Mouse (Mus musculus) CH12.LX (cell line): Measurements from ENCODE around the gene Sdhaf1. TPM values are rescaled to one million over a fixed set of nuclear protein-coding genes. Genes with fewer than 3 reads are reported as not detected.

Experiments used
- DNase-seq: peaks from one replicate; pipeline ENCODE4 v3.0.0-alpha.2; 2013; ENCODE audit errors: extremely low read depth
- H3K27ac ChIP-seq: 2 replicates; pipeline ENCODE4 v1.5.1; 2012; ENCODE audit warnings: low read depth, mild to moderate bottlenecking, control low read depth, moderate library complexity; ENCODE audit not compliant: insufficient read depth
- H3K27me3 ChIP-seq: replicated peaks from 2 replicates; pipeline ENCODE3; 2012; ENCODE audit warnings: inconsistent platforms
- H3K36me3 ChIP-seq, 2 experiments: replicated peaks in 1 of 2; 2 replicates each; pipeline versions ENCODE3 to v1.6.1; 2012; ENCODE audit warnings: inconsistent platforms in 1 of 2, low read length in 1 of 2, mild to moderate bottlenecking in 1 of 2, mixed read lengths in 1 of 2, moderate library complexity in 1 of 2; ENCODE audit not compliant: control insufficient read depth in 1 of 2, insufficient read depth in 1 of 2
- H3K4me1 ChIP-seq, 2 experiments: 2 replicates each; pipeline ENCODE4 v1.6.1; 2012; ENCODE audit warnings: inconsistent platforms in 1 of 2, moderate library complexity in 1 of 2; ENCODE audit not compliant: insufficient read depth in 2 of 2, control insufficient read depth in 1 of 2
- H3K4me2 ChIP-seq: 2 replicates; pipeline ENCODE4 v1.6.1; 2012; ENCODE audit warnings: low read depth, mild to moderate bottlenecking, control low read depth; ENCODE audit not compliant: poor library complexity, insufficient read depth, severe bottlenecking
- H3K4me3 ChIP-seq, 3 experiments: fragments of 150-350 bp in 1 of 3; sonication (generic) in 1 of 3; replicated peaks in 1 of 3; 2 replicates each; pipeline versions ENCODE3 to v1.5.1; 2011 to 2012; ENCODE audit warnings: low read depth in 2 of 3, low read length in 2 of 3, mild to moderate bottlenecking in 2 of 3, moderate library complexity in 2 of 3, control low read depth in 1 of 3, improper control_type of control experiment in 1 of 3, inconsistent platforms in 1 of 3, mixed read lengths in 1 of 3; ENCODE audit not compliant: poor library complexity in 1 of 3
- H3K79me2 ChIP-seq: replicated peaks from 2 replicates; pipeline ENCODE4 v1.6.1; 2012; ENCODE audit warnings: mild to moderate bottlenecking, moderate library complexity; ENCODE audit not compliant: control insufficient read depth, poor library complexity, insufficient read depth, severe bottlenecking; ENCODE audit errors: extremely low read depth
- H3K9ac ChIP-seq: 2 replicates; pipeline ENCODE4 v1.6.1; 2012; ENCODE audit warnings: low read depth, mild to moderate bottlenecking, control low read depth, moderate library complexity; ENCODE audit not compliant: insufficient read depth
- H3K9me3 ChIP-seq: replicated peaks from 2 replicates; pipeline ENCODE3; 2012; ENCODE audit warnings: low read length, inconsistent platforms, mixed read lengths
- BHLHE40 ChIP-seq: IDR thresholded peaks from 2 replicates; pipeline ENCODE4 v1.6.1; 2011; ENCODE audit warnings: mild to moderate bottlenecking, low read depth, low read length, improper control_type of control experiment
- CHD1 ChIP-seq: IDR thresholded peaks from 2 replicates; pipeline ENCODE4 v1.6.1; 2012; ENCODE audit warnings: low read depth, low read length, improper control_type of control experiment, inconsistent platforms
- E2F4 ChIP-seq: IDR thresholded peaks from 2 replicates; pipeline ENCODE4 v1.6.1; 2011; ENCODE audit warnings: low read depth, low read length, improper control_type of control experiment; ENCODE audit not compliant: insufficient replicate concordance
- ELF1 ChIP-seq: IDR thresholded peaks from 2 replicates; pipeline ENCODE4 v1.6.1; 2014; ENCODE audit warnings: low read depth, mild to moderate bottlenecking, inconsistent platforms, low read length, improper control_type of control experiment
- ETS1 ChIP-seq: conservative IDR thresholded peaks from 2 replicates; pipeline ENCODE4 v1.6.1; 2012; ENCODE audit warnings: low read depth, mild to moderate bottlenecking, inconsistent platforms, low read length, improper control_type of control experiment, moderate library complexity
- GABPA ChIP-seq: IDR thresholded peaks from 2 replicates; pipeline ENCODE4 v1.6.1; 2012; ENCODE audit warnings: low read depth, low read length, improper control_type of control experiment, inconsistent platforms; ENCODE audit not compliant: insufficient replicate concordance
- IRF4 ChIP-seq: IDR thresholded peaks from 2 replicates; pipeline ENCODE4 v1.6.1; 2014; ENCODE audit warnings: low read depth, mild to moderate bottlenecking, inconsistent platforms, low read length, improper control_type of control experiment
- JUN ChIP-seq: IDR thresholded peaks from 2 replicates; pipeline ENCODE4 v1.6.1; 2011; ENCODE audit warnings: low read depth, mild to moderate bottlenecking, low read length, improper control_type of control experiment, moderate library complexity; ENCODE audit not compliant: insufficient read depth
- MAZ ChIP-seq: IDR thresholded peaks from 2 replicates; pipeline ENCODE4 v1.6.1; 2012; ENCODE audit warnings: low read depth, mild to moderate bottlenecking, inconsistent platforms, low read length, improper control_type of control experiment, moderate library complexity
- MEF2A ChIP-seq: IDR thresholded peaks from 2 replicates; pipeline ENCODE4 v1.6.1; 2014; ENCODE audit warnings: low read depth, mild to moderate bottlenecking, inconsistent platforms, low read length, improper control_type of control experiment, borderline replicate concordance
- MXI1 ChIP-seq: IDR thresholded peaks from 2 replicates; pipeline ENCODE4 v1.6.1; 2011; ENCODE audit warnings: mild to moderate bottlenecking, low read depth, low read length, improper control_type of control experiment
- MYC ChIP-seq: IDR thresholded peaks from 2 replicates; pipeline ENCODE4 v1.6.1; 2011; ENCODE audit warnings: low read depth, mild to moderate bottlenecking, improper control_type of control experiment, low read length
- NELFE ChIP-seq: IDR thresholded peaks from 2 replicates; pipeline ENCODE4 v1.6.1; 2011; ENCODE audit warnings: low read depth, low read length, improper control_type of control experiment
- NRF1 ChIP-seq: IDR thresholded peaks from 2 replicates; pipeline ENCODE4 v1.6.1; 2014; ENCODE audit warnings: low read depth, mild to moderate bottlenecking, inconsistent platforms, low read length, improper control_type of control experiment, moderate library complexity
- POLR2A ChIP-seq: IDR thresholded peaks from 2 replicates; pipeline ENCODE4 v1.6.1; 2011; ENCODE audit warnings: low read depth, mild to moderate bottlenecking, improper control_type of control experiment, low read length
- POLR2AphosphoS2 ChIP-seq: IDR thresholded peaks from 2 replicates; pipeline ENCODE4 v1.6.1; 2011; ENCODE audit warnings: low read depth, low read length, improper control_type of control experiment
- SIN3A ChIP-seq: IDR thresholded peaks from 2 replicates; pipeline ENCODE4 v1.6.1; 2012; ENCODE audit warnings: low read length, improper control_type of control experiment, inconsistent platforms
- SMC3 ChIP-seq: IDR thresholded peaks from 2 replicates; pipeline ENCODE4 v1.6.1; 2011; ENCODE audit warnings: low read depth, low read length, improper control_type of control experiment
- TBP ChIP-seq: conservative IDR thresholded peaks from 2 replicates; pipeline ENCODE4 v1.6.1; 2011; ENCODE audit warnings: low read depth, low read length, improper control_type of control experiment
- TCF12 ChIP-seq: IDR thresholded peaks from 2 replicates; pipeline ENCODE4 v1.6.1; 2014; ENCODE audit warnings: low read depth, mild to moderate bottlenecking, inconsistent platforms, low read length, improper control_type of control experiment
- USF2 ChIP-seq: conservative IDR thresholded peaks from 2 replicates; pipeline ENCODE4 v1.6.1; 2011; ENCODE audit warnings: low read depth, low read length, improper control_type of control experiment
- ZKSCAN1 ChIP-seq: IDR thresholded peaks from 2 replicates; pipeline ENCODE4 v1.6.1; 2012; ENCODE audit warnings: low read depth, inconsistent platforms, low read length, improper control_type of control experiment, borderline replicate concordance
- ZNF384 ChIP-seq: IDR thresholded peaks from 2 replicates; pipeline ENCODE4 v1.6.1; 2012; ENCODE audit warnings: low read depth, low read length, improper control_type of control experiment, inconsistent platforms
- dilution Hi-C: fragments of 300-500 bp; cut with MboI; formaldehyde crosslinking; loops from 2 replicates; pipeline ENCODE4 v1.14.3; 2020; ENCODE audit warnings: low sequenced_read_pairs; ENCODE audit not compliant: extremely low pct_unique_long_range_greater_than_20kb, extremely low pct_ligation_motif_present
- in situ Hi-C: fragments of 300-500 bp; cut with MboI; formaldehyde crosslinking; loops from 3 replicates; pipeline ENCODE4 v1.14.3; 2019; ENCODE audit warnings: low sequenced_read_pairs, low pct_ligation_motif_present, low pct_unique_long_range_greater_than_20kb, mixed read lengths
- polyA plus RNA-seq: library from polyadenylated mRNA; unstranded; fragments of >175 nt; gene quantifications from 2 replicates; pipeline ENCODE4 v1.2.1, GENCODE M21; 2012; ENCODE audit warnings: low read depth; ENCODE audit not compliant: insufficient read length
- total RNA-seq, 2 experiments: library from RNA; depleted of rRNA; stranded (reverse); fragments of 300-350 nt in 1 of 2; fragments of >200 nt in 1 of 2; gene quantifications; 2 replicates each; pipeline ENCODE4 v1.2.3; 2012 to 2014

Sdhaf1 gene
- total and polyA plus RNA-seq, 3 experiments, result 8.8 to 18.5 (median 12.8) TPM

GRCm38 (mm10) chr7:30322285-30322667 is 1.4 kb downstream of the Sdhaf1 start (continued):
- no peak for TF ChIP-seq ETS1
- TF ChIP-seq MEF2A, result no peak; the same call in 1 of the 2 replicates
- no peak for TF ChIP-seq JUN
- no peak for TF ChIP-seq SMC3
- TF ChIP-seq NELFE, result peak; percentile 85
- peak; percentile 36; the same call in 1 of the 2 replicates for TF ChIP-seq BHLHE40
- TF ChIP-seq SIN3A, result peak; percentile 82
- no peak for TF ChIP-seq E2F4

- peak; percentile 88 for DNase-seq
- TF ChIP-seq NRF1, result peak; percentile 51; the same call in 1 of the 2 replicates
- TF ChIP-seq ZNF384, result no peak
- no peak for TF ChIP-seq ELF1
- no peak for TF ChIP-seq USF2
- no peak for TF ChIP-seq GABPA
- no peak for TF ChIP-seq CHD1
- 0 out of 2 replicates have a peak, but pooled peaks have one; percentile 19 for TF ChIP-seq IRF4
- no peak for TF ChIP-seq ZKSCAN1
- TF ChIP-seq MYC, result peak; percentile 14; the same call in 1 of the 2 replicates
- TF ChIP-seq POLR2AphosphoS2, result 0 out of 2 replicates have a peak, but pooled peaks have one; percentile 20
- TF ChIP-seq POLR2A, result peak; percentile 59
- peak; percentile 35; the same call in 1 of the 2 replicates for TF ChIP-seq TCF12
- peak; percentile 70; the same call in 1 of the 2 replicates for TF ChIP-seq TBP
- no peak for TF ChIP-seq MAZ
- no peak for TF ChIP-seq ETS1
- TF ChIP-seq BHLHE40, result no peak
- peak; percentile 60 for TF ChIP-seq MXI1
- TF ChIP-seq SIN3A, result peak; percentile 78; the same call in 1 of the 2 replicates
- TF ChIP-seq JUN, result no peak
- no peaks in the 10 kb centered on the region for H3K27me3 ChIP-seq
- H3K27ac ChIP-seq, result peak within 1 kb of the TSS; percentile 71
- dilution Hi-C loops (no loop called here), in situ Hi-C loops (no loop called here)
- peak within 1 kb of the TSS; percentile 89 for H3K9ac ChIP-seq
- H3K79me2 ChIP-seq, result no peaks in the 10 kb centered on the region
- peaks cover 3 to 40% of the 10 kb centered on the region in 2 experiments for H3K36me3 ChIP-seq
- peaks cover 11% of the 10 kb centered on the region for H3K9me3 ChIP-seq
- H3K4me1 ChIP-seq, result peaks cover 9 to 33% of the 10 kb centered on the region in 2 experiments; a peak in 3 of 4 replicates
- H3K4me3 ChIP-seq, result peak within 1 kb of the TSS; percentile 64 to 91 (median 70)
- H3K4me2 ChIP-seq, result peak within 1 kb of the TSS; percentile 91
Measured at GRCm38 (mm10) chr7:30321539-30322284, 2.0 kb downstream of the Sdhaf1 start, which contains the start of gene E130208F15Rik. Gene E130208F15Rik (plus strand): TSS chr7:30321740.
